In genomic region chr3:128039185-128039584, GRCm38 (mm10) we compare ENCODE assay signal across 26 mouse cellular contexts.
DNase-seq lines count a peak whose midpoint lies in the region; ATAC-seq lines count a peak whose summit lies in the region.
"Had no signal": no experiment of that assay in that cellular context is flagged by ENCODE, and none has a peak within 500 bp of the region (broad histone marks: within the 10 kb centered on the region; RNA-seq: fewer than 3 reads in every experiment).

No protein-coding gene starts in this region.

- H3K4me3 ChIP-seq in kidney, embryonic 16.5 days (ENCODE audit: low read length): no peak overlapping the region
- H3K4me3 ChIP-seq in limb, embryonic 13.5 days: no peak overlapping the region
- no peak overlapping the region for H3K4me3 ChIP-seq in limb, embryonic 10.5 days
- no peak overlapping the region for H3K4me3 ChIP-seq in lung, embryonic 16.5 days (ENCODE audit: low read length)
- H3K4me3 ChIP-seq: embryonic facial prominence, embryonic 12.5 days; embryonic facial prominence, embryonic 15.5 days; heart, embryonic 12.5 days; heart, embryonic 15.5 days; hindbrain, embryonic 10.5 days; hindbrain, embryonic 13.5 days had no signal

- peak; percentile 78 for ATAC-seq in kidney, embryonic 16.5 days (ENCODE audit: low FRiP score, low TSS enrichment)
- ATAC-seq in limb, embryonic 13.5 days (ENCODE audit: low FRiP score, low read depth): peak; percentile 49; the same call in 1 of the 2 replicates
- ATAC-seq in lung, embryonic 16.5 days (ENCODE audit: low read depth): peak; percentile 75
- ATAC-seq: CD4-positive, CD25-positive, alpha-beta regulatory T cell, adult 4 months; forebrain, embryonic 14.5 days; forebrain, postnatal 0 days had no signal

- no peaks in the 10 kb centered on the region for H3K27me3 ChIP-seq in kidney, embryonic 16.5 days (ENCODE audit: insufficient read depth, low read length)
- no peaks in the 10 kb centered on the region for H3K27me3 ChIP-seq in limb, embryonic 13.5 days
- H3K27me3 ChIP-seq in limb, embryonic 10.5 days (ENCODE audit: low read depth, poor library complexity, severe bottlenecking): no peaks in the 10 kb centered on the region
- H3K27me3 ChIP-seq in lung, embryonic 16.5 days (ENCODE audit: control insufficient read depth, insufficient read depth, low read depth, low read length): no peaks in the 10 kb centered on the region
- H3K27me3 ChIP-seq: embryonic facial prominence, embryonic 12.5 days; heart, embryonic 12.5 days; heart, embryonic 15.5 days; hindbrain, embryonic 13.5 days had no signal

- no peak overlapping the region for H3K4me2 ChIP-seq in kidney, embryonic 16.5 days (replicated peaks; ENCODE audit: low read depth, low read length)
- H3K4me2 ChIP-seq in limb, embryonic 13.5 days (replicated peaks): no peak overlapping the region
- H3K4me2 ChIP-seq in lung, embryonic 16.5 days (ENCODE audit: low read depth, low read length): 0 out of 2 replicates have a peak overlapping the region, but pooled peaks have one; percentile 6
- H3K4me2 ChIP-seq: embryonic facial prominence, embryonic 12.5 days; embryonic facial prominence, embryonic 15.5 days; heart, embryonic 12.5 days; heart, embryonic 15.5 days; hindbrain, embryonic 13.5 days had no signal

- H3K4me1 ChIP-seq in kidney, embryonic 16.5 days (ENCODE audit: insufficient read depth, low read length): peaks cover 15% of the 10 kb centered on the region
- H3K4me1 ChIP-seq in limb, embryonic 13.5 days: peaks cover 9% of the 10 kb centered on the region
- H3K4me1 ChIP-seq in limb, embryonic 10.5 days: peaks cover 15% of the 10 kb centered on the region
- 0 out of 2 replicates have a peak, but pooled peaks cover 3% of the 10 kb centered on the region for H3K4me1 ChIP-seq in lung, embryonic 16.5 days (replicated peaks; ENCODE audit: control insufficient read depth, insufficient read depth, low read length)
- H3K4me1 ChIP-seq: embryonic facial prominence, embryonic 15.5 days; heart, embryonic 15.5 days; hindbrain, embryonic 10.5 days had no signal

- no peaks in the 10 kb centered on the region for H3K36me3 ChIP-seq in kidney, embryonic 16.5 days (ENCODE audit: insufficient read depth, low read length)
- no peaks in the 10 kb centered on the region for H3K36me3 ChIP-seq in limb, embryonic 13.5 days
- no peaks in the 10 kb centered on the region for H3K36me3 ChIP-seq in limb, embryonic 10.5 days
- no peaks in the 10 kb centered on the region for H3K36me3 ChIP-seq in lung, embryonic 16.5 days (ENCODE audit: control insufficient read depth, insufficient read depth, low read length)
- H3K36me3 ChIP-seq: embryonic facial prominence, embryonic 12.5 days; embryonic facial prominence, embryonic 15.5 days; heart, embryonic 12.5 days; heart, embryonic 15.5 days; hindbrain, embryonic 10.5 days; hindbrain, embryonic 13.5 days had no signal

- H3K9ac ChIP-seq in kidney, embryonic 16.5 days (replicated peaks; ENCODE audit: low read length): no peak overlapping the region
- no peak overlapping the region for H3K9ac ChIP-seq in limb, embryonic 13.5 days
- no peak overlapping the region for H3K9ac ChIP-seq in lung, embryonic 16.5 days (ENCODE audit: low read length)
- H3K9ac ChIP-seq: embryonic facial prominence, embryonic 12.5 days; embryonic facial prominence, embryonic 15.5 days; forebrain, postnatal 0 days; heart, embryonic 12.5 days; heart, embryonic 15.5 days; hindbrain, embryonic 13.5 days had no signal

- no peak for DNase-seq in kidney, adult 9 months
- DNase-seq in limb, embryonic 10.5 days (ENCODE audit: low spot score): no peak
- no peak for DNase-seq in lung, postnatal 36 days
- DNase-seq in frontal cortex, postnatal 14 days (ENCODE audit: low spot score in 2 of 2): no peak
- DNase-seq: adrenal gland, adult 2 months; adrenal gland, postnatal 14 days; cerebellum, adult 11 months; cerebellum, adult 2 months; cerebellum, adult 9-11 months; cerebellum, postnatal 25 days; forebrain, postnatal 0 days; gastrocnemius, postnatal 25 days; heart, adult 18-20 months; heart, postnatal 10 days; heart, postnatal 36 days had no signal

- 19% methylated on average over 5 of the region's 5 CpGs for WGBS in kidney, embryonic 16.5 days
- WGBS in limb, embryonic 13.5 days: 26% methylated on average over 5 of the region's 5 CpGs
- 56% methylated on average over 5 of the region's 5 CpGs for WGBS in limb, embryonic 10.5 days
- WGBS in lung, embryonic 16.5 days: 44% methylated on average over 5 of the region's 5 CpGs

- H3K9me3 ChIP-seq in kidney, embryonic 16.5 days (ENCODE audit: low read length): no peaks in the 10 kb centered on the region
- H3K9me3 ChIP-seq in limb, embryonic 13.5 days: no peaks in the 10 kb centered on the region
- H3K9me3 ChIP-seq in limb, embryonic 10.5 days (replicated peaks): no peaks in the 10 kb centered on the region
- no peaks in the 10 kb centered on the region for H3K9me3 ChIP-seq in lung, embryonic 16.5 days (ENCODE audit: control insufficient read depth, low read length)
- H3K9me3 ChIP-seq: embryonic facial prominence, embryonic 12.5 days; embryonic facial prominence, embryonic 15.5 days; heart, embryonic 12.5 days; heart, embryonic 15.5 days; hindbrain, embryonic 10.5 days; hindbrain, embryonic 13.5 days had no signal

- H3K27ac ChIP-seq in kidney, embryonic 16.5 days (ENCODE audit: low read length): no peak overlapping the region
- H3K27ac ChIP-seq in limb, embryonic 13.5 days: no peak overlapping the region; the same call in 1 of the 2 replicates
- H3K27ac ChIP-seq in limb, embryonic 10.5 days: no peak overlapping the region
- no peak overlapping the region for H3K27ac ChIP-seq in lung, embryonic 16.5 days (ENCODE audit: low read length)
- H3K27ac ChIP-seq: embryonic facial prominence, embryonic 12.5 days; embryonic facial prominence, embryonic 15.5 days; heart, embryonic 15.5 days; hindbrain, embryonic 10.5 days; hindbrain, embryonic 13.5 days had no signal
